9 mouse cellular contexts compared by ENCODE assay signal in genomic region chr11:102605553-102606416, GRCm38 (mm10). TPM values are rescaled to one million over a fixed set of nuclear protein-coding genes. Genes with fewer than 3 reads are reported as not detected.
DNase-seq lines count a peak whose midpoint lies in the region; ATAC-seq and TF ChIP-seq lines count a peak whose summit lies in the region.
"Had no signal": no experiment of that assay in that cellular context is flagged by ENCODE, and none has a peak within 500 bp of the region (broad histone marks: within the 10 kb centered on the region; RNA-seq: fewer than 3 reads in every experiment).

No protein-coding gene starts in this region.

- peak overlapping the region; percentile 97 for H3K9ac ChIP-seq in heart, embryonic 14.5 days (ENCODE audit: low read length)
- peak overlapping the region; percentile 100 for H3K9ac ChIP-seq in limb, embryonic 13.5 days

- no peak for ATAC-seq in heart, embryonic 14.5 days (ENCODE audit: insufficient number of reproducible peaks, insufficient read depth, low FRiP score, low read depth)
- no peak for ATAC-seq in limb, embryonic 13.5 days (ENCODE audit: low FRiP score, low read depth)

- WGBS in kidney, adult 2 months: 17% methylated on average over 62 of the region's 62 CpGs
- WGBS in heart, embryonic 14.5 days: 1% methylated on average over 62 of the region's 62 CpGs
- under 1% methylated on average over 62 of the region's 62 CpGs for WGBS in limb, embryonic 13.5 days

- H3K27ac ChIP-seq in kidney, adult 2 months (ENCODE audit: insufficient read depth, low read depth, low read length): no peak overlapping the region
- H3K27ac ChIP-seq in heart, embryonic 14.5 days (replicated peaks in 1 of 2; ENCODE audit: control insufficient read depth in 1 of 2, insufficient read depth in 1 of 2, low read depth in 2 of 2, low read length in 2 of 2): peak overlapping the region; percentile 68 to 98
- peak overlapping the region; percentile 100 for H3K27ac ChIP-seq in limb, embryonic 13.5 days
- H3K27ac ChIP-seq: macrophage had no signal

- TF ChIP-seq CTCF in kidney, adult 2 months (conservative IDR thresholded peaks at IDR 0.05; ENCODE audit: insufficient read depth, insufficient read length, low read depth, low read length): no peak
- TF ChIP-seq CTCF in brain, embryonic 14.5 days (IDR thresholded peaks at IDR 0.05; ENCODE audit: borderline replicate concordance, extremely low read depth, insufficient read depth, insufficient read length): 0 out of 2 replicates have a peak, but pooled peaks have one; percentile 5

- H3K4me3 ChIP-seq in kidney, adult 2 months (ENCODE audit: insufficient read depth, low read depth, low read length): peak overlapping the region; percentile 88
- H3K4me3 ChIP-seq in heart, embryonic 14.5 days (ENCODE audit: control insufficient read depth in 1 of 2, insufficient read depth in 1 of 2, low read depth in 1 of 2, low read length in 2 of 2): peak overlapping the region; percentile 61 to 88
- peak overlapping the region; percentile 98 for H3K4me3 ChIP-seq in limb, embryonic 13.5 days

- DNase-seq in kidney, adult 2 months: peak; percentile 3
- no peak for DNase-seq in kidney, adult 18-20 months
- peak; percentile 79 for DNase-seq in brain, embryonic 14.5 days (ENCODE audit: low read depth)
- peak; percentile 73 for DNase-seq in neural tube, embryonic 10.5 days (ENCODE audit: extremely low spot score, low spot score)
- DNase-seq in T-cell, adult 2 months (ENCODE audit: low spot score): no peak
- DNase-seq in left cerebral cortex, adult 9 months (ENCODE audit: low spot score in 2 of 2): no peak

- H3K36me3 ChIP-seq in kidney, adult 2 months (ENCODE audit: control insufficient read depth, insufficient read depth, low read length): no peaks in the 10 kb centered on the region
- H3K36me3 ChIP-seq in heart, embryonic 14.5 days (ENCODE audit: control insufficient read depth, insufficient read depth, low read length): peaks cover 3% of the 10 kb centered on the region; the same call in 1 of the 2 replicates
- peaks cover 8% of the 10 kb centered on the region for H3K36me3 ChIP-seq in limb, embryonic 13.5 days

- no peaks in the 10 kb centered on the region; the same call in 1 of the 2 replicates for H3K27me3 ChIP-seq in kidney, adult 2 months (replicated peaks; ENCODE audit: control insufficient read depth, insufficient read depth, low read length)
- H3K27me3 ChIP-seq in heart, embryonic 14.5 days (ENCODE audit: control insufficient read depth, insufficient read depth, low read length): no peaks in the 10 kb centered on the region
- H3K27me3 ChIP-seq in limb, embryonic 13.5 days: no peaks in the 10 kb centered on the region

- TF ChIP-seq POLR2A in kidney, adult 2 months (IDR thresholded peaks at IDR 0.05; ENCODE audit: low read depth, low read length): no peak
- TF ChIP-seq POLR2A in brain, embryonic 14.5 days (IDR thresholded peaks at IDR 0.05; ENCODE audit: borderline replicate concordance, extremely low read depth, insufficient read depth, insufficient read length, poor library complexity, severe bottlenecking): no peak

- no peaks in the 10 kb centered on the region for H3K4me1 ChIP-seq in kidney, adult 2 months (ENCODE audit: control insufficient read depth, insufficient read depth, low read length)
- peaks cover 16 to 35% of the 10 kb centered on the region in 2 experiments for H3K4me1 ChIP-seq in heart, embryonic 14.5 days (ENCODE audit: control insufficient read depth in 2 of 2, insufficient read depth in 2 of 2, low read length in 2 of 2)
- peaks cover 42% of the 10 kb centered on the region for H3K4me1 ChIP-seq in limb, embryonic 13.5 days

- peak overlapping the region; percentile 84 for H3K4me2 ChIP-seq in heart, embryonic 14.5 days (ENCODE audit: low read length)
- peak overlapping the region; percentile 83 for H3K4me2 ChIP-seq in limb, embryonic 13.5 days (replicated peaks)

- no peaks in the 10 kb centered on the region for H3K9me3 ChIP-seq in heart, embryonic 14.5 days (ENCODE audit: control insufficient read depth, low read length)
- H3K9me3 ChIP-seq in limb, embryonic 13.5 days: no peaks in the 10 kb centered on the region

RNA-seq across cellular contexts. Expression of gene Fzd2, which starts 1.6 kb away (rescaled TPM):
- 8.5 and 12.2 TPM in 2 replicates for polyA plus RNA-seq in kidney, adult 2 months (2012; rRNA removed)
- 35.6 and 59.4 TPM in 2 replicates for polyA plus RNA-seq in brain, embryonic 14.5 days (2012; rRNA removed)
- 18.7 and 24.0 TPM in 2 replicates for polyA plus RNA-seq in heart, embryonic 14.5 days (2014; fragmentation: Nextera tagmentation; extraction: Ambion mirVana)
- 67.7 and 71.6 TPM in 2 replicates for polyA plus RNA-seq in limb, embryonic 13.5 days (2015; fragmentation: Nextera tagmentation; extraction: Ambion mirVana)
- polyA plus RNA-seq: macrophage had no signal

RNA-seq across cellular contexts. Expression of gene Gm11627, which starts 26.5 kb away (rescaled TPM):
- 0.59 and 0.68 TPM in 2 replicates for polyA plus RNA-seq in kidney, adult 2 months (2012; rRNA removed)
- 3.6 and 4.6 TPM in 2 replicates for polyA plus RNA-seq in brain, embryonic 14.5 days (2012; rRNA removed)
- 12.6 and 13.9 TPM in 2 replicates for polyA plus RNA-seq in heart, embryonic 14.5 days (2014; fragmentation: Nextera tagmentation; extraction: Ambion mirVana)
- 7.7 and 9.1 TPM in 2 replicates for polyA plus RNA-seq in limb, embryonic 13.5 days (2015; fragmentation: Nextera tagmentation; extraction: Ambion mirVana)
- polyA plus RNA-seq: macrophage had no signal

RNA-seq across cellular contexts. Expression of gene Gpatch8, which starts 49.6 kb away (rescaled TPM):
- polyA plus RNA-seq in kidney, adult 2 months (2012; rRNA removed): 11.6 and 12.4 TPM in 2 replicates
- 46.1 and 58.4 TPM in 2 replicates for polyA plus RNA-seq in brain, embryonic 14.5 days (2012; rRNA removed)
- 30.7 and 36.9 TPM in 2 replicates for polyA plus RNA-seq in heart, embryonic 14.5 days (2014; fragmentation: Nextera tagmentation; extraction: Ambion mirVana)
- polyA plus RNA-seq in limb, embryonic 13.5 days (2015; fragmentation: Nextera tagmentation; extraction: Ambion mirVana): 80.0 and 81.0 TPM in 2 replicates

RNA-seq across cellular contexts. Expression of gene Meioc, which starts 57.7 kb away (rescaled TPM):
- not detected in 2 replicates for polyA plus RNA-seq in kidney, adult 2 months (2012; rRNA removed)
- 0.03 and 0.11 TPM in 2 replicates for polyA plus RNA-seq in brain, embryonic 14.5 days (2012; rRNA removed)
- 1.1 TPM in 2 replicates for polyA plus RNA-seq in heart, embryonic 14.5 days (2014; fragmentation: Nextera tagmentation; extraction: Ambion mirVana)
- 0.97 and 1.1 TPM in 2 replicates for polyA plus RNA-seq in limb, embryonic 13.5 days (2015; fragmentation: Nextera tagmentation; extraction: Ambion mirVana)
- polyA plus RNA-seq: macrophage had no signal

Comparison
In these comparisons a context has a peak if more than half of its experiments do, and no peak if none do; other contexts are left out.
1. DNase-seq: peak in kidney, adult 2 months (single experiment), brain, embryonic 14.5 days (single experiment) and neural tube, embryonic 10.5 days (single experiment); none in kidney, adult 18-20 months (single experiment), T-cell, adult 2 months (single experiment) and left cerebral cortex, adult 9 months (0 of 2).
2. Peak in every context shown above with its lines, with median percentiles within 50 percentile points of each other: H3K4me3 ChIP-seq.